Mouse (Mus musculus): ENCODE results near the gene Apba1. TPM values are rescaled to one million over a fixed set of nuclear protein-coding genes. Genes with fewer than 3 reads are reported as not detected.

Apba1 gene
- polyA plus RNA-seq, 2 experiments, result 0.55 to 2.5 TPM

- Histone ChIP-seq H3K9ac (ENCODE audit: low read depth, low read length, severe bottlenecking) (no peak overlapping the region), H3K4me3 (replicated peaks; ENCODE audit: low read length) (no peak overlapping the region), H3K4me1 (ENCODE audit: control insufficient read depth, insufficient read depth, low read length) (peaks cover 8% of the 10 kb centered on the region; the same call in 1 of the 2 replicates), H3K4me2 (replicated peaks; ENCODE audit: low read depth, low read length, severe bottlenecking) (no peak overlapping the region), H3K27me3 (ENCODE audit: control insufficient read depth, insufficient read depth, low read length) (no peaks in the 10 kb centered on the region), H3K36me3 (ENCODE audit: control insufficient read depth, insufficient read depth, low read length) (no peaks in the 10 kb centered on the region), H3K9me3 (ENCODE audit: control insufficient read depth, low read length) (no peaks in the 10 kb centered on the region), H3K27ac (replicated peaks; ENCODE audit: low read depth, low read length) (no peak overlapping the region)
- TF ChIP-seq POLR2A (IDR thresholded peaks at IDR 0.05; ENCODE audit: borderline replicate concordance, extremely low read depth, insufficient read depth, insufficient read length), result no peak
- no peak for DNase-seq (ENCODE audit: low spot score)
- ATAC-seq (ENCODE audit: low FRiP score, low read depth), result no peak
- 59% methylated on average over 14 of the region's 14 CpGs for WGBS
Observed at GRCm38 (mm10) chr19:23833685-23834682, 75.3 kb downstream of the Apba1 start.

GRCm38 (mm10) chr19:23834721-23835120 is 76.0 kb downstream of the Apba1 start:
- WGBS, result 61% methylated on average over 3 of the region's 3 CpGs
- Histone ChIP-seq H3K9ac (ENCODE audit: low read depth, low read length, severe bottlenecking) (no peak overlapping the region), H3K4me3 (replicated peaks; ENCODE audit: low read length) (no peak overlapping the region), H3K27ac (replicated peaks; ENCODE audit: low read depth, low read length) (no peak overlapping the region), H3K36me3 (ENCODE audit: control insufficient read depth, insufficient read depth, low read length) (no peaks in the 10 kb centered on the region), H3K9me3 (ENCODE audit: control insufficient read depth, low read length) (no peaks in the 10 kb centered on the region), H3K4me2 (replicated peaks; ENCODE audit: low read depth, low read length, severe bottlenecking) (no peak overlapping the region), H3K4me1 (ENCODE audit: control insufficient read depth, insufficient read depth, low read length) (peaks cover 8% of the 10 kb centered on the region; the same call in 1 of the 2 replicates), H3K27me3 (ENCODE audit: control insufficient read depth, insufficient read depth, low read length) (no peaks in the 10 kb centered on the region)
- ATAC-seq (ENCODE audit: low FRiP score, low read depth), result no peak
- no peak for DNase-seq (ENCODE audit: low spot score)
- TF ChIP-seq POLR2A (IDR thresholded peaks at IDR 0.05; ENCODE audit: borderline replicate concordance, extremely low read depth, insufficient read depth, insufficient read length), result no peak

- DNase-seq (ENCODE audit: low spot score), result no peak
- H3K9me3 ChIP-seq (ENCODE audit: control insufficient read depth, low read length), result no peaks in the 10 kb centered on the region
- no peak overlapping the region for H3K27ac ChIP-seq (replicated peaks; ENCODE audit: low read depth, low read length)
- TF ChIP-seq POLR2A (IDR thresholded peaks at IDR 0.05; ENCODE audit: borderline replicate concordance, extremely low read depth, insufficient read depth, insufficient read length), result no peak
- 89% methylated on average over 7 of the region's 7 CpGs for WGBS
- no peak overlapping the region for H3K4me2 ChIP-seq (replicated peaks; ENCODE audit: low read depth, low read length, severe bottlenecking)
- H3K36me3 ChIP-seq (ENCODE audit: control insufficient read depth, insufficient read depth, low read length), result no peaks in the 10 kb centered on the region
- no peaks in the 10 kb centered on the region for H3K4me1 ChIP-seq (ENCODE audit: control insufficient read depth, insufficient read depth, low read length)
- no peak overlapping the region for H3K9ac ChIP-seq (ENCODE audit: low read depth, low read length, severe bottlenecking)
- ATAC-seq (ENCODE audit: low FRiP score, low read depth), result no peak
- H3K4me3 ChIP-seq (replicated peaks; ENCODE audit: low read length), result no peak overlapping the region
- no peaks in the 10 kb centered on the region for H3K27me3 ChIP-seq (ENCODE audit: control insufficient read depth, insufficient read depth, low read length)
Observed at GRCm38 (mm10) chr19:23855832-23856231, 97.1 kb downstream of the Apba1 start.

DNA sequence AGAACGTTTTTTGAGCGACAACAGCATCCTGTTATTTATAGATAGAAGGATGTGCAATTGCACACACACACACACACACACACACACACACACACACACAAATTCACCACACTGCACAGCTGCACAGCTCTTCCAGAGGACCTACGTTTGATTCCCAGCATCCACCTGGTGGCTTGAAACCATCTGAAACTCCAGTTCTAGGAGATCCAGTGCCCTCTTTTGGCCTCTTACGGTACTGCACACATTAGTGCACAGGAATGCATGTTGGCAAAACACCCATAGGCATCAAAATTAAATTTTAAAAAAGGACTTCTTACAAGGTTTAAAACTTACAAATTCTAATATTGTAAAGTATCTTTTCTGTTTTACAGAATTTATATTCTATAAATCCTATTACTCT is 99.4 kb downstream of the Apba1 start:
- Histone ChIP-seq H3K4me3 (replicated peaks; ENCODE audit: low read length) (no peak overlapping the region), H3K27ac (replicated peaks; ENCODE audit: low read depth, low read length) (no peak overlapping the region), H3K27me3 (ENCODE audit: control insufficient read depth, insufficient read depth, low read length) (no peaks in the 10 kb centered on the region), H3K4me1 (ENCODE audit: control insufficient read depth, insufficient read depth, low read length) (no peaks in the 10 kb centered on the region), H3K9me3 (ENCODE audit: control insufficient read depth, low read length) (no peaks in the 10 kb centered on the region), H3K4me2 (replicated peaks; ENCODE audit: low read depth, low read length, severe bottlenecking) (no peak overlapping the region), H3K36me3 (ENCODE audit: control insufficient read depth, insufficient read depth, low read length) (no peaks in the 10 kb centered on the region), H3K9ac (ENCODE audit: low read depth, low read length, severe bottlenecking) (no peak overlapping the region)
- ATAC-seq (ENCODE audit: low FRiP score, low read depth), result no peak
- no peak for DNase-seq (ENCODE audit: low spot score)
- WGBS, result 96% methylated on average over 4 of the region's 4 CpGs
- TF ChIP-seq POLR2A (IDR thresholded peaks at IDR 0.05; ENCODE audit: borderline replicate concordance, extremely low read depth, insufficient read depth, insufficient read length), result no peak

- no peak overlapping the region for H3K4me2 ChIP-seq (replicated peaks; ENCODE audit: low read depth, low read length, severe bottlenecking)
- H3K4me3 ChIP-seq (replicated peaks; ENCODE audit: low read length), result no peak overlapping the region
- no peak for DNase-seq (ENCODE audit: low spot score)
- H3K27ac ChIP-seq (replicated peaks; ENCODE audit: low read depth, low read length), result no peak overlapping the region
- no peak overlapping the region for H3K9ac ChIP-seq (ENCODE audit: low read depth, low read length, severe bottlenecking)
- 92% methylated on average over 9 of the region's 9 CpGs for WGBS
- TF ChIP-seq POLR2A (IDR thresholded peaks at IDR 0.05; ENCODE audit: borderline replicate concordance, extremely low read depth, insufficient read depth, insufficient read length), result no peak
- no peaks in the 10 kb centered on the region for H3K9me3 ChIP-seq (ENCODE audit: control insufficient read depth, low read length)
- H3K4me1 ChIP-seq (ENCODE audit: control insufficient read depth, insufficient read depth, low read length), result no peaks in the 10 kb centered on the region
- no peak for ATAC-seq (ENCODE audit: low FRiP score, low read depth)
- no peaks in the 10 kb centered on the region for H3K27me3 ChIP-seq (ENCODE audit: control insufficient read depth, insufficient read depth, low read length)
- no peaks in the 10 kb centered on the region for H3K36me3 ChIP-seq (ENCODE audit: control insufficient read depth, insufficient read depth, low read length)
Observed at GRCm38 (mm10) chr19:23858781-23859180, 100.1 kb downstream of the Apba1 start.
